14 mouse cellular contexts compared by ENCODE assay signal in the genomic region with DNA sequence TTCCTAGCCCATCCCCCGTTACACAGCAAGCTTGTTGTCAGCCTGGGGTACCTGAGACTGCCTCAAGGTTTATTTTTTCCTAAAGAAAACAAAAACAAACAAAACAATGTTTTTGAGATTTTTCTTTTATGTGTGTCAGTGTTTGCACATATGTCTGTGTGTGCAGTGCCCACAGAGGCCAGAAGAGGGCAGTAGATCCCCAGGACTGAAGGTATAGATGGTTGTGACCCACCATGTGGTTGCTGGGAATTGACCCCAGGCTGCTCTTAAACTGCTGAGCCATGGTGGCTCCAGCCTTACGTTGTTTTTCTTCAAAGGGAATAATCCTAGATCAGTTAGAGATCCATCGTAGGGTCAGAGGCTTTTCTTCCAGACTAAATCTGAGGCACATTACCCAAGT. TPM values are rescaled to one million over a fixed set of nuclear protein-coding genes. Genes with fewer than 3 reads are reported as not detected.
DNase-seq lines count a peak whose midpoint lies in the region; ATAC-seq and TF ChIP-seq lines count a peak whose summit lies in the region.
"Had no signal": no experiment of that assay in that cellular context is flagged by ENCODE, and none has a peak within 500 bp of the region (broad histone marks: within the 10 kb centered on the region; RNA-seq: fewer than 3 reads in every experiment).

No protein-coding gene starts in this region.

- 98% methylated on average over 3 of the region's 3 CpGs for WGBS in hindbrain, postnatal 0 days
- WGBS in hindbrain, embryonic 13.5 days: 96% methylated on average over 3 of the region's 3 CpGs
- 94% methylated on average over 3 of the region's 3 CpGs for WGBS in lung, postnatal 0 days
- 85% methylated on average over 3 of the region's 3 CpGs for WGBS in liver, embryonic 14.5 days (ENCODE audit: insufficient replicate concordance)

- no peak for TF ChIP-seq EP300 in lung, postnatal 0 days (IDR thresholded peaks at IDR 0.05)
- no peak for TF ChIP-seq EP300 in liver, embryonic 14.5 days (IDR thresholded peaks at IDR 0.05; ENCODE audit: low read depth)

- H3K27me3 ChIP-seq in hindbrain, postnatal 0 days (ENCODE audit: insufficient read depth, low read length): 0 out of 2 replicates have a peak, but pooled peaks cover 5% of the 10 kb centered on the region
- H3K27me3 ChIP-seq in hindbrain, embryonic 13.5 days: peaks cover 14% of the 10 kb centered on the region
- H3K27me3 ChIP-seq in lung, postnatal 0 days (replicated peaks; ENCODE audit: insufficient read depth, low read length): no peaks in the 10 kb centered on the region
- peaks cover 5% of the 10 kb centered on the region for H3K27me3 ChIP-seq in E14TG2a.4 (ENCODE audit: insufficient read depth, low read length)
- peaks cover 19% of the 10 kb centered on the region for H3K27me3 ChIP-seq in liver, embryonic 14.5 days (ENCODE audit: control insufficient read depth, insufficient read depth, low read length)

- H3K9ac ChIP-seq in hindbrain, postnatal 0 days (replicated peaks; ENCODE audit: low read length): no peak overlapping the region
- no peak overlapping the region for H3K9ac ChIP-seq in hindbrain, embryonic 13.5 days
- H3K9ac ChIP-seq in lung, postnatal 0 days (replicated peaks; ENCODE audit: low read depth): no peak overlapping the region
- no peak overlapping the region for H3K9ac ChIP-seq in liver, embryonic 14.5 days (replicated peaks)
- H3K9ac ChIP-seq: lung, embryonic 15.5 days; midbrain, embryonic 13.5 days had no signal

- no peak for ATAC-seq in hindbrain, postnatal 0 days
- no peak for ATAC-seq in hindbrain, embryonic 13.5 days (ENCODE audit: low FRiP score)
- ATAC-seq in lung, postnatal 0 days: no peak
- ATAC-seq in liver, embryonic 14.5 days (ENCODE audit: insufficient read depth): no peak
- ATAC-seq in granulocyte monocyte progenitor cell, adult 5-6 weeks (replicated peaks; ENCODE audit: poor library complexity, severe bottlenecking): no peak
- ATAC-seq: inflammation-experienced regulatory T-cells, adult 6 months; midbrain, embryonic 13.5 days had no signal

- no peaks in the 10 kb centered on the region for H3K36me3 ChIP-seq in hindbrain, postnatal 0 days (ENCODE audit: insufficient read depth, low read length)
- peaks cover 22% of the 10 kb centered on the region for H3K36me3 ChIP-seq in hindbrain, embryonic 13.5 days
- H3K36me3 ChIP-seq in lung, postnatal 0 days (ENCODE audit: insufficient read depth, low read length): no peaks in the 10 kb centered on the region
- H3K36me3 ChIP-seq in E14TG2a.4 (ENCODE audit: insufficient read depth, low read length): peaks cover 18% of the 10 kb centered on the region
- peaks cover 5% of the 10 kb centered on the region for H3K36me3 ChIP-seq in liver, embryonic 14.5 days (replicated peaks; ENCODE audit: control insufficient read depth, insufficient read depth, low read depth)

- H3K27ac ChIP-seq in hindbrain, postnatal 0 days: no peak overlapping the region
- H3K27ac ChIP-seq in hindbrain, embryonic 13.5 days: no peak overlapping the region
- H3K27ac ChIP-seq in lung, postnatal 0 days (ENCODE audit: low read length): no peak overlapping the region
- H3K27ac ChIP-seq in liver, embryonic 14.5 days: no peak overlapping the region
- H3K27ac ChIP-seq: lung, embryonic 15.5 days; midbrain, embryonic 13.5 days had no signal

- no peak overlapping the region for H3K4me2 ChIP-seq in hindbrain, postnatal 0 days (ENCODE audit: low read depth, low read length)
- H3K4me2 ChIP-seq in hindbrain, embryonic 13.5 days: no peak overlapping the region
- no peak overlapping the region for H3K4me2 ChIP-seq in lung, postnatal 0 days (replicated peaks; ENCODE audit: low read depth, low read length)
- no peak overlapping the region for H3K4me2 ChIP-seq in liver, embryonic 14.5 days (ENCODE audit: low read depth)
- H3K4me2 ChIP-seq: lung, embryonic 15.5 days; midbrain, embryonic 13.5 days had no signal

- no peak for DNase-seq in hindbrain, postnatal 0 days (ENCODE audit: low spot score)
- no peak for DNase-seq in lung, postnatal 0 days (ENCODE audit: low spot score)
- no peak for DNase-seq in lung, postnatal 10 days
- DNase-seq in liver, embryonic 14.5 days (ENCODE audit: low read depth in 3 of 3, low spot score in 3 of 3): no peak
- no peak for DNase-seq in yolk sac, embryonic 10.5 days (ENCODE audit: low spot score)
- DNase-seq: cerebellum, adult 9-11 months; heart, adult 11 months had no signal

- H3K4me3 ChIP-seq in hindbrain, postnatal 0 days (ENCODE audit: low read length): no peak overlapping the region
- H3K4me3 ChIP-seq in hindbrain, embryonic 13.5 days: no peak overlapping the region
- no peak overlapping the region for H3K4me3 ChIP-seq in lung, postnatal 0 days (ENCODE audit: low read depth, low read length)
- no peak overlapping the region for H3K4me3 ChIP-seq in E14TG2a.4 (replicated peaks; ENCODE audit: low read length)
- H3K4me3 ChIP-seq in liver, embryonic 14.5 days (ENCODE audit: insufficient read depth in 1 of 2, low read depth in 2 of 2, low read length in 2 of 2): no peak overlapping the region
- H3K4me3 ChIP-seq: erythroblast, embryonic 14.5 days; lung, embryonic 15.5 days; midbrain, embryonic 13.5 days had no signal

- peaks cover 5% of the 10 kb centered on the region for H3K4me1 ChIP-seq in hindbrain, postnatal 0 days (ENCODE audit: insufficient read depth, low read length)
- H3K4me1 ChIP-seq in hindbrain, embryonic 13.5 days (replicated peaks): peaks cover 20% of the 10 kb centered on the region
- H3K4me1 ChIP-seq in lung, postnatal 0 days (ENCODE audit: insufficient read depth, low read depth, low read length): peaks cover 11% of the 10 kb centered on the region; the same call in 1 of the 2 replicates
- H3K4me1 ChIP-seq in E14TG2a.4 (replicated peaks; ENCODE audit: low read depth, low read length): peaks cover 30% of the 10 kb centered on the region
- no peaks in the 10 kb centered on the region; a peak in 1 of 4 replicates for H3K4me1 ChIP-seq in liver, embryonic 14.5 days (replicated peaks; ENCODE audit: control insufficient read depth in 2 of 2, insufficient read depth in 2 of 2, low read length in 1 of 2)

- peak; percentile 51 for TF ChIP-seq CTCF in hindbrain, postnatal 0 days (IDR thresholded peaks at IDR 0.05; ENCODE audit: low read depth)
- peak; percentile 60 for TF ChIP-seq CTCF in lung, postnatal 0 days (IDR thresholded peaks at IDR 0.05)
- TF ChIP-seq CTCF in E14TG2a.4 (conservative IDR thresholded peaks at IDR 0.05; ENCODE audit: low read length): peak; percentile 76
- peak; percentile 74 for TF ChIP-seq CTCF in liver, embryonic 14.5 days (IDR thresholded peaks at IDR 0.05; ENCODE audit: low read depth)

- no peaks in the 10 kb centered on the region for H3K9me3 ChIP-seq in hindbrain, postnatal 0 days (ENCODE audit: low read length)
- no peaks in the 10 kb centered on the region for H3K9me3 ChIP-seq in hindbrain, embryonic 13.5 days
- no peaks in the 10 kb centered on the region for H3K9me3 ChIP-seq in lung, postnatal 0 days (ENCODE audit: low read length)
- peaks cover 6% of the 10 kb centered on the region; the same call in 1 of the 2 replicates for H3K9me3 ChIP-seq in E14TG2a.4 (ENCODE audit: low read length)
- no peaks in the 10 kb centered on the region for H3K9me3 ChIP-seq in liver, embryonic 14.5 days (ENCODE audit: control insufficient read depth, low read length)
- H3K9me3 ChIP-seq: lung, embryonic 15.5 days; midbrain, embryonic 13.5 days had no signal

RNA-seq across cellular contexts. Expression of a gene that starts 13.7 kb away (rescaled TPM):
- 2.3 and 3.2 TPM in 2 replicates for total RNA-seq in hindbrain, postnatal 0 days (2014; rRNA removed)
- polyA plus RNA-seq in hindbrain, postnatal 0 days (2015; fragmentation: Nextera tagmentation; extraction: Ambion mirVana): 0.48 and 0.64 TPM in 2 replicates
- not detected in 2 replicates for polyA plus RNA-seq in hindbrain, embryonic 13.5 days (2015; fragmentation: Nextera tagmentation; extraction: Ambion mirVana)
- polyA plus RNA-seq in lung, postnatal 0 days (2015; fragmentation: Nextera tagmentation; extraction: Ambion mirVana): 1.3 and 1.8 TPM in 2 replicates
- polyA plus RNA-seq in liver, embryonic 14.5 days (2012; rRNA removed): 0.56 and 0.67 TPM in 2 replicates
- 0.06 and 0.10 TPM in 2 replicates for polyA plus RNA-seq in liver, embryonic 14.5 days (2014; fragmentation: Nextera tagmentation; extraction: Ambion mirVana)
- not detected in 2 replicates for total RNA-seq in granulocyte monocyte progenitor cell, adult 5-6 weeks (2014; fragmentation: Nextera tagmentation)
- total RNA-seq in granulocyte monocyte progenitor cell, adult 5-6 weeks (2017): not detected in 2 replicates
- polyA plus RNA-seq: erythroblast, embryonic 14.5 days; inflammation-experienced regulatory T-cells, adult 6 months; midbrain, embryonic 13.5 days had no signal

RNA-seq across cellular contexts. Expression of a gene that starts 34.5 kb away (rescaled TPM):
- total RNA-seq in hindbrain, postnatal 0 days (2014; rRNA removed): 25.9 and 28.3 TPM in 2 replicates
- 76.0 and 86.0 TPM in 2 replicates for polyA plus RNA-seq in hindbrain, postnatal 0 days (2015; fragmentation: Nextera tagmentation; extraction: Ambion mirVana)
- 115 and 119 TPM in 2 replicates for polyA plus RNA-seq in hindbrain, embryonic 13.5 days (2015; fragmentation: Nextera tagmentation; extraction: Ambion mirVana)
- polyA plus RNA-seq in lung, postnatal 0 days (2015; fragmentation: Nextera tagmentation; extraction: Ambion mirVana): 62.6 TPM in 2 replicates
- polyA plus RNA-seq in liver, embryonic 14.5 days (2012; rRNA removed): 35.3 and 43.4 TPM in 2 replicates
- 45.3 and 55.7 TPM in 2 replicates for polyA plus RNA-seq in liver, embryonic 14.5 days (2014; fragmentation: Nextera tagmentation; extraction: Ambion mirVana)
- total RNA-seq in granulocyte monocyte progenitor cell, adult 5-6 weeks (2014; fragmentation: Nextera tagmentation): 62.0 and 78.5 TPM in 2 replicates
- total RNA-seq in granulocyte monocyte progenitor cell, adult 5-6 weeks (2017): 66.8 and 72.4 TPM in 2 replicates
